Mouse (Mus musculus): Measurements from ENCODE around the gene Hspa5. TPM values are rescaled to one million over a fixed set of nuclear protein-coding genes. Genes with fewer than 3 reads are reported as not detected.

Gene Hspa5
- polyA plus RNA-seq, 1 experiment from 2014 or later: 940 TPM

- Histone ChIP-seq H3K4me3 (ENCODE audit: low read length) (no peak overlapping the region), H3K9me3 (ENCODE audit: control insufficient read depth, low read length) (no peaks in the 10 kb centered on the region), H3K36me3 (ENCODE audit: control insufficient read depth, insufficient read depth, low read length) (no peaks in the 10 kb centered on the region), H3K4me1 (replicated peaks; ENCODE audit: control insufficient read depth, insufficient read depth, low read length) (no peaks in the 10 kb centered on the region), H3K4me2 (ENCODE audit: low read depth, low read length) (no peak overlapping the region), H3K27ac (ENCODE audit: low read length) (no peak overlapping the region), H3K27me3 (ENCODE audit: control insufficient read depth, insufficient read depth, low read depth, low read length) (no peaks in the 10 kb centered on the region), H3K9ac (ENCODE audit: low read length) (no peak overlapping the region)
- 60% methylated on average over 2 of the region's 2 CpGs for WGBS
- no peak for ATAC-seq (ENCODE audit: low read depth)
Measured at GRCm38 (mm10) chr2:34762872-34763271, 8.9 kb upstream of the Hspa5 start.

- Histone ChIP-seq H3K36me3 (ENCODE audit: control insufficient read depth, insufficient read depth, low read length) (no peaks in the 10 kb centered on the region), H3K4me2 (ENCODE audit: low read depth, low read length) (no peak overlapping the region), H3K9me3 (ENCODE audit: control insufficient read depth, low read length) (no peaks in the 10 kb centered on the region), H3K27ac (ENCODE audit: low read length) (no peak overlapping the region), H3K4me1 (replicated peaks; ENCODE audit: control insufficient read depth, insufficient read depth, low read length) (no peaks in the 10 kb centered on the region), H3K27me3 (ENCODE audit: control insufficient read depth, insufficient read depth, low read depth, low read length) (no peaks in the 10 kb centered on the region), H3K4me3 (ENCODE audit: low read length) (no peak overlapping the region), H3K9ac (ENCODE audit: low read length) (no peak overlapping the region)
- no peak for ATAC-seq (ENCODE audit: low read depth)
- 49% methylated on average over 12 of the region's 12 CpGs for WGBS
Measured at GRCm38 (mm10) chr2:34764801-34765200, 7.0 kb upstream of the Hspa5 start.

- no peaks in the 10 kb centered on the region for H3K9me3 ChIP-seq (ENCODE audit: control insufficient read depth, low read length)
- H3K27me3 ChIP-seq (ENCODE audit: control insufficient read depth, insufficient read depth, low read depth, low read length): no peaks in the 10 kb centered on the region
- H3K9ac ChIP-seq (ENCODE audit: low read length): 0 out of 2 replicates have a peak overlapping the region, but pooled peaks have one; percentile 28
- H3K4me3 ChIP-seq (ENCODE audit: low read length): no peak overlapping the region; the same call in 1 of the 2 replicates
- H3K36me3 ChIP-seq (ENCODE audit: control insufficient read depth, insufficient read depth, low read length): peaks cover 20% of the 10 kb centered on the region
- 83% methylated on average over 2 of the region's 2 CpGs for WGBS
- no peak overlapping the region for H3K27ac ChIP-seq (ENCODE audit: low read length)
- H3K4me2 ChIP-seq (ENCODE audit: low read depth, low read length): no peak overlapping the region
- peaks cover 29% of the 10 kb centered on the region for H3K4me1 ChIP-seq (replicated peaks; ENCODE audit: control insufficient read depth, insufficient read depth, low read length)
- ATAC-seq (ENCODE audit: low read depth): no peak
Measured at GRCm38 (mm10) chr2:34770049-34770448, 1.7 kb upstream of the Hspa5 start.

- H3K4me1 ChIP-seq (replicated peaks; ENCODE audit: control insufficient read depth, insufficient read depth, low read length): peaks cover 36% of the 10 kb centered on the region
- H3K4me2 ChIP-seq (ENCODE audit: low read depth, low read length): peak overlapping the region; percentile 67
- H3K9me3 ChIP-seq (ENCODE audit: control insufficient read depth, low read length): no peaks in the 10 kb centered on the region
- 0% methylated on average over 6 of the region's 6 CpGs for WGBS
- no peaks in the 10 kb centered on the region for H3K27me3 ChIP-seq (ENCODE audit: control insufficient read depth, insufficient read depth, low read depth, low read length)
- no peak for ATAC-seq (ENCODE audit: low read depth)
- H3K36me3 ChIP-seq (ENCODE audit: control insufficient read depth, insufficient read depth, low read length): peaks cover 28% of the 10 kb centered on the region
- H3K4me3 ChIP-seq (ENCODE audit: low read length): peak overlapping the region; percentile 96
- H3K27ac ChIP-seq (ENCODE audit: low read length): peak overlapping the region; percentile 80
- peak overlapping the region; percentile 96 for H3K9ac ChIP-seq (ENCODE audit: low read length)
Measured at GRCm38 (mm10) chr2:34770951-34771350, 819 bp upstream of the Hspa5 start.

DNA sequence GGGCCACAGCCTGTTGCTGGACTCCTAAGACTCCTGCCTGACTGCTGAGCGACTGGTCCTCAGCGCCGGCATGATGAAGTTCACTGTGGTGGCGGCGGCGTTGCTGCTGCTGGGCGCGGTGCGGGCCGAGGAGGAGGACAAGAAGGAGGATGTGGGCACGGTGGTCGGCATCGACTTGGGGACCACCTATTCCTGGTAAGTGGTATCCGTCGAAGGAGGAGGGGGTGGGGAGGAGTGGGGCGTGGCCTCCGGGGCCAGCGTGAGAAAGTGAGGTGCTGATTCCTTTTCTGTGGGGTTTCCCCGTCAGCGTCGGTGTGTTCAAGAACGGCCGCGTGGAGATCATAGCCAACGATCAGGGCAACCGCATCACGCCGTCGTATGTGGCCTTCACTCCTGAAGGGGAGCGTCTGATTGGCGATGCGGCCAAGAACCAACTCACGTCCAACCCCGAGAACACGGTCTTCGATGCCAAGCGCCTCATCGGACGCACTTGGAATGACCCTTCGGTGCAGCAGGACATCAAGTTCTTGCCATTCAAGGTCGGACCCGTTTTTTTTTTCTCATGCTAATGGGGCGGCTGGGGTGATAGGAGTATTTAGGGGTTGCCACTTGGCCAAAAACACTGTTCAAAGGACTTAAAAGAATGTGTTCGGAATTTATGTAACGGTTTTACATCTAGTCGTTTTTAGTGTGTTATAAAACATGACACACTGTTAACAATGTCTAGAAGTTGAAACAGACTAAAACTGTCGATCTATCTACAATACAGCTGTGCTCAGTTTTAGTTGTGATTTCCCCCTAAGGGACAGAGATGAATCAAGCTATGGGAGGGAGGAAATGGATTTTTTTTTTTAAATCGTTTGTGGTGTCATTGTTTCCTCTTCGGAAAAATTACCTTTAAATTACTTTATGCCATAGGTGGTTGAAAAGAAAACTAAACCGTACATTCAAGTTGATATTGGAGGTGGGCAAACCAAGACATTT lies 774 bp downstream of the Hspa5 start:
- peak; percentile 21 for ATAC-seq (ENCODE audit: low read depth)
- H3K4me2 ChIP-seq (ENCODE audit: low read depth, low read length): peak overlapping the region; percentile 84
- peak overlapping the region; percentile 98 for H3K9ac ChIP-seq (ENCODE audit: low read length)
- WGBS: 1% methylated on average over 50 of the region's 50 CpGs
- H3K4me1 ChIP-seq (replicated peaks; ENCODE audit: control insufficient read depth, insufficient read depth, low read length): peaks cover 42% of the 10 kb centered on the region
- H3K9me3 ChIP-seq (ENCODE audit: control insufficient read depth, low read length): no peaks in the 10 kb centered on the region
- peak overlapping the region; percentile 96 for H3K4me3 ChIP-seq (ENCODE audit: low read length)
- peak overlapping the region; percentile 93 for H3K27ac ChIP-seq (ENCODE audit: low read length)
- H3K36me3 ChIP-seq (ENCODE audit: control insufficient read depth, insufficient read depth, low read length): peaks cover 42% of the 10 kb centered on the region
- H3K27me3 ChIP-seq (ENCODE audit: control insufficient read depth, insufficient read depth, low read depth, low read length): no peaks in the 10 kb centered on the region

DNA sequence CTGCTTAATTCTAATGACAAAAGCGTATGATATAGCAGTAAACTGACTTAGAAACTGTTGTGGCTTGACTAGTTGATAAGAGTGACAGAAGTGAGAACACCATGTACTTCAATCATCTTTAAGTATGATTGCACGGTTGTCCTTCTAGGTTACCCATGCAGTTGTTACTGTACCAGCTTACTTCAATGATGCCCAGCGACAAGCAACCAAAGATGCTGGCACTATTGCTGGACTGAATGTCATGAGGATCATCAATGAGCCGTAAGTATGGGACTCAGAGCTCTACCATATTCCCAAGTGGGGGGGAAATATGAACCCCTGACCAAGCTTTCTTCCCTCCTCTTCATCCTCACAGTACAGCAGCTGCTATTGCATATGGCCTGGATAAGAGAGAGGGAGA lies 1.9 kb downstream of the Hspa5 start:
- Histone ChIP-seq H3K9me3 (ENCODE audit: control insufficient read depth, low read length) (no peaks in the 10 kb centered on the region), H3K36me3 (ENCODE audit: control insufficient read depth, insufficient read depth, low read length) (peaks cover 50% of the 10 kb centered on the region), H3K4me1 (replicated peaks; ENCODE audit: control insufficient read depth, insufficient read depth, low read length) (peaks cover 42% of the 10 kb centered on the region), H3K4me3 (ENCODE audit: low read length) (peak overlapping the region; percentile 96), H3K27me3 (ENCODE audit: control insufficient read depth, insufficient read depth, low read depth, low read length) (no peaks in the 10 kb centered on the region), H3K9ac (ENCODE audit: low read length) (peak overlapping the region; percentile 98; the same call in 1 of the 2 replicates), H3K4me2 (ENCODE audit: low read depth, low read length) (peak overlapping the region; percentile 84), H3K27ac (ENCODE audit: low read length) (no peak overlapping the region)
- 78% methylated on average over 4 of the region's 4 CpGs for WGBS
- no peak for ATAC-seq (ENCODE audit: low read depth)

DNA sequence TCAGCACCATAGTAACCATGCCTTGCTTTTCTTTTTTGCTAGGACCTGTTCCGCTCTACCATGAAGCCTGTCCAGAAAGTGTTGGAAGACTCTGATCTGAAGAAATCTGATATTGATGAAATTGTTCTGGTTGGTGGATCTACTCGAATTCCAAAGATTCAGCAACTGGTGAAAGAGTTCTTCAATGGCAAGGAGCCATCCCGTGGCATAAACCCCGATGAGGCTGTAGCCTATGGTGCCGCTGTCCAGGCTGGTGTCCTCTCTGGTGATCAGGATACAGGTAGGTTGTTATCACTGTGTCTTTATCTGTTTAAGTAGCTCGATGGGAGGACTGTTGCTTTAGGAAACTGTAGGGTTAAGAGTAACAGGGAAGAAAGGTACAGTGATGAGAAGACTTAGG lies 2.7 kb downstream of the Hspa5 start:
- peaks cover 42% of the 10 kb centered on the region for H3K4me1 ChIP-seq (replicated peaks; ENCODE audit: control insufficient read depth, insufficient read depth, low read length)
- H3K27me3 ChIP-seq (ENCODE audit: control insufficient read depth, insufficient read depth, low read depth, low read length): no peaks in the 10 kb centered on the region
- H3K9me3 ChIP-seq (ENCODE audit: control insufficient read depth, low read length): no peaks in the 10 kb centered on the region
- H3K4me2 ChIP-seq (ENCODE audit: low read depth, low read length): peak overlapping the region; percentile 84
- ATAC-seq (ENCODE audit: low read depth): no peak
- H3K36me3 ChIP-seq (ENCODE audit: control insufficient read depth, insufficient read depth, low read length): peaks cover 56% of the 10 kb centered on the region
- H3K9ac ChIP-seq (ENCODE audit: low read length): no peak overlapping the region
- peak overlapping the region; percentile 96 for H3K4me3 ChIP-seq (ENCODE audit: low read length)
- H3K27ac ChIP-seq (ENCODE audit: low read length): no peak overlapping the region
- 83% methylated on average over 6 of the region's 6 CpGs for WGBS

DNA sequence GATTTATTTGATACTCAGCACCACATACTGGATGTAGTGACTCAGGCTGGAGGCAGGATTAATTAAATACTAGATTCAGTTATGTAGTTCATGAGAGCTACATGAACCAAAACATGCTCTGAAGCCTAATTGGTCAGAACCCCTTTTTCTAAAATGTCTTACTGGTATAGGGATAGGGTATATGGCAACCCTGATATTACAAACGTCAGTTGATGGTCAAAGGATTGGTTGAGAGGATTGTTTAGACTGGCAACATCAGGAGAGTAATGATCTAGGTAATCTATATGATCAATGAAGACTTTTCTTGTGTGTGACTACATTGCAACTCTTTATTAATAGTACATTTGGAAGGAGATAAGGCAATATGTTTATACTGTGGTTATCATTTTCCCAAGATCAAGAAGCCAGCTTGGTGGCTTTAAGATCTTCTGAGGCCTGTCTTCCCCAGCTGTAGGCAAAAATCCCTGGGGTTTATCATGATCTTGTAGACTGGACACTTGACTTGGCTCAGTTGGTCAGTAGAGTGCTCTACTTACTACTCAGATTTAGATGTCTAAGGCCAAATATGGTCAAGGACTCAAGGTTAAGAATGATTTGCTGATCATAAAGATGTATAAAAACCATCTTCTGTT lies 5.6 kb downstream of the Hspa5 start:
- H3K27me3 ChIP-seq (ENCODE audit: control insufficient read depth, insufficient read depth, low read depth, low read length): no peaks in the 10 kb centered on the region
- 56% methylated on average over 1 of the region's 1 CpGs for WGBS
- no peak overlapping the region for H3K9ac ChIP-seq (ENCODE audit: low read length)
- H3K4me3 ChIP-seq (ENCODE audit: low read length): no peak overlapping the region; the same call in 1 of the 2 replicates
- no peaks in the 10 kb centered on the region for H3K9me3 ChIP-seq (ENCODE audit: control insufficient read depth, low read length)
- peaks cover 58% of the 10 kb centered on the region for H3K36me3 ChIP-seq (ENCODE audit: control insufficient read depth, insufficient read depth, low read length)
- no peak for ATAC-seq (ENCODE audit: low read depth)
- no peak overlapping the region for H3K4me2 ChIP-seq (ENCODE audit: low read depth, low read length)
- H3K4me1 ChIP-seq (replicated peaks; ENCODE audit: control insufficient read depth, insufficient read depth, low read length): peaks cover 34% of the 10 kb centered on the region
- H3K27ac ChIP-seq (ENCODE audit: low read length): no peak overlapping the region

Measured in lung, embryonic 16.5 days (tissue).